Mouse (Mus musculus) hindlimb bud, embryonic 11.5 days (tissue): ENCODE measurements around the gene Krtcap2.
"Not testable (repeated sequence)": the region's sequence is repeated elsewhere in the genome, so short reads cannot be mapped to it uniquely, and the experiment has no call there.

ENCODE experiments used
- DNase-seq: peaks from one replicate; pipeline ENCODE4 v3.0.0-alpha.2; 2012; ENCODE audit warnings: low read depth, low spot score; ENCODE audit errors: extremely low spot score

Gene Krtcap2

GRCm38 (mm10) chr3:89245688-89246171 is at the start of gene Krtcap2:
Gene Krtcap2, plus strand, starts transcription at chr3:89245966.
- no peak for DNase-seq

DNA sequence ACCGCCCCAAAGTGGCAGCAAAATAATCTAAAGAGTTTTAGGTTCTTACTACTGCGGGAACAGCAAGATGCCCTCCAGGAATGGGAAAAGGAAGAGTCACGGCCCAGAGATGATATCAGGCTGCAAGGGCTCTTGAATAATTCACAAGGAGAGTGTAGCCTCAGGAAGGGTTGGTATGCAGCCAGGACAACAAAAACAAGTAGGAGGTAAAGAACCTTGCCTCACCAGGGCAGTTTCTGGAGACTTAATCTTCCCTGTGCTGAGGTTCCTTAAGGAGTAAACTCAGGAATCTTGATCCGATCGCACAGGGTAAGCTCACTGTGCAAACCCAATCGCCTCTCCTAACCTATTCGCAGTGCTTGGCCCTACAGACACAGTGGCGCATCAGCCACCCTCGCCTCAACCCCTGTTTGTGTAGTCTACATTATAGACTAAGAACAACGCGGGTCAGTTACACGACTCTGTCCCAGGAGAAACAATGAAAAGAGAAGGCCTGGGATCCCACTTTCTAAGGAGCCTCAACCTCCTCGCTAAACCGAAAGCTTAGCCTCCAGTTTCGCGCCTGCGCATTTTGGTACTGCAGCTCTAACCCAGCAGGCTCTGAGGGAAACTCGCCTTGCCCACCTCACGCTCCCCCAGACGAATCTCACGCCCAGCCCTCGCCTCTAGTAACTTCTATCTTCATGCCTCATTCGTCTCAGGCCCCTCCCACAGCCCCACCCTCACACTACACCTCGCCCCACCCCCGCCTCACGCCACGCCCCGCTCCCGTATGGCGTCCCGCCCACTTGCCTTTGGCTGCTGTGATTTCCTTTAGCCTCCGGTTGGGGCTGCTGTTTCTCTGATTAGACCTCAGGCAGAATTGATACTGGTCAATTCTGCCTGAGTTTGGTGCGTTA is 49.5 kb upstream of the Krtcap2 start:
- no peak for DNase-seq

GRCm38 (mm10) chr3:89199839-89200238 is 45.9 kb upstream of the Krtcap2 start:
- no peak for DNase-seq

- peak; percentile 89 for DNase-seq
Measured at GRCm38 (mm10) chr3:89202253-89203141, 43.3 kb upstream of the Krtcap2 start, which contains the start of gene Gba. Gene Gba, plus strand, starts transcription at chr3:89202928.

GRCm38 (mm10) chr3:89203142-89203514 is 42.6 kb upstream of the Krtcap2 start:
- DNase-seq: no peak

- DNase-seq: no peak
Measured at GRCm38 (mm10) chr3:89206079-89206478, 39.7 kb upstream of the Krtcap2 start.

DNA sequence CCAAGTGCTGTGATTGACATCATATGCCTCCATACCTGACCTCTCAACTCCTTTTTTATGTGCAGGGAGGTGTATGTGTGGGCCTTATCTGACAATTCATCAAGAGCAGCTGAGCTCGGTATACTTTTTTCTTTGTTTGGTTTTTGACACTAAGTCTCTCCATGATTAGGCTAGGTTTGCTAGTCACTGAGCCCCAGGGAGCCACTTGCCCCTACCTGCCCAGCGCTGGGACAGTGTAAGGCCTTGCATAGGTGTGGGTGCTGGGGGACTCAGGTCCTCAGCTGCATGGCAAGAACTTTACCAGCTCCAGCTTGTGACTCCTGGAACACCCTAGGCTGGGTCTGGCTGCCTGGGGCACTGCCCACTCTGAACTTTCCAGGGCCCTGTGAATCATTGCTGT is 39.1 kb upstream of the Krtcap2 start:
- DNase-seq: no peak

GRCm38 (mm10) chr3:89208075-89208657 is 37.6 kb upstream of the Krtcap2 start:
- no peak for DNase-seq

DNA sequence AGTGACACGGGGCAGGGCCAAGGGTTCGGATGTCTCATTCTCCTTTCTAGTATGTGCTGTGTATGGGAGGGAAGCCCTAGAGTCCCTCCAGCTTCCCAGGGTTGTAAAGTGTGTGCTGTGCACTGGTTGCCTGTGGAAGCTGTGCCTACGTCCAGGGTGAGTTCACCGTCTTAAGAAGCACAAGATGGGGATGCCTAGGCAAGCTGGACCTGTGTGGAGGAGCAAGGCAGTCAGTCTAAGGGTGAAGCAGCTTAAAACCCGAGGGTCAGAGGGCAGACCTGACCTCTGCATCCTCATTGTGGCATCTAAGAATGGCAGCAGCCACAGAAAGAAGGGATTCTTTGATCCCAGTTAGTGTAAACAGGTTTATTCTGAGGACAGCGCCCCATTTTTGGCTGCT is 37.0 kb upstream of the Krtcap2 start:
- DNase-seq: no peak

GRCm38 (mm10) chr3:89209731-89210130 is 36.0 kb upstream of the Krtcap2 start:
- no peak for DNase-seq

- DNase-seq: no peak
Measured at GRCm38 (mm10) chr3:89210162-89210561, 35.6 kb upstream of the Krtcap2 start.

DNA sequence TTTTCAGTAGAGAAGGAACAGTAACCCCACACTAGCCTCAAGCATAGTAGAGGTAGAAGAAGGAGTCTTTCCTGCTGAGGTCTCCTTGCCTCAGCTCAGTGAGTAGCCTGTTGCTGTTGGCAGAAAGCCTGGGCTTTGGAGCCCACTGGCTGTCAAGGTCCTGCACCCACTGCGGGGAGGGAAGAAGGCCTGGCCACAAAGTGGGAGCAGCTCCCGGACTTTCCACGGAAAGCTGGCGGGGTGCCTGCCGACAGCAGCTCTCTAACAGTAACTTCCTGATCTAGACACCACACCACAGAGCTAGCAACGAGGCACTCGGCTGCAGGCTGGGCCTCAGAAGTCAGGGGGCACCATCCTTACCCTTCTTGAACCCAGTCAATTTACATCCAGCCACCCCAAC is 35.0 kb upstream of the Krtcap2 start:
- DNase-seq: no peak

DNA sequence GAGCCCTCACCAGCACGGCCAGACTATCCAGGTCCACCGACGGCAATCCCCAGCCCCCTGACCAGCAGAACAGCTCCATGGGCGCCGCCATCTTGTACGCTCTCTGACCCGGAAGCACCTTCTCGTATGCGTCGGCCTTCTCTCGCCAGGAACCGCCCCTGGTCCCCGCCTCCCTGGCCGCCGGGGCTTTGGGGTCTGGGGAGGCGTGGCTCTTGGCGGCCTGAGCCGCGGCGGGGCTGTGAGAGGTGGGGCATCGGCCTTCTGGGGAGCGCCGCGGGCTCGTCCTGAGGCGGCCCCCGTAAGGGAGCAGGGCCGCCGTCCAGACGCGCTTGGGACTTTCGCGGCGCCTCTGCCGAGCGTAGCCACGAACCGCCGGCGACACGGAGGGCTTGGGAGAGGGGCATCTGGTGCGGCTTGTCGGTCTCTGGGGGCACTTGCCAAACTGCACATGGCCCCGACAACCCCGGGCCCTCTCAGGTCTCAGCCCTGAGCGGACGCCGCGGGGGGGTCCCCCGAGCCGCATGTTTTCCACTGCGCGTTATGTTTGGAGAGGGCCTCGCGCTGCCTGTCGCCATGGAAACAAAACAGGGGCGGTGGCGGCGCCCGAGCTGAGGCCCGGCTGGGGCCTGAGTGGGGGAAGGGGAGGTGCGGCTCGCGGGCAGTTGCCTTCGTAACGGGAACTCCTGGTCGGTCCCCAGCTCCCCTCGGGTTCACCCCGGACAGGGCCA is 31.8 kb upstream of the Krtcap2 start:
- no peak for DNase-seq

DNA sequence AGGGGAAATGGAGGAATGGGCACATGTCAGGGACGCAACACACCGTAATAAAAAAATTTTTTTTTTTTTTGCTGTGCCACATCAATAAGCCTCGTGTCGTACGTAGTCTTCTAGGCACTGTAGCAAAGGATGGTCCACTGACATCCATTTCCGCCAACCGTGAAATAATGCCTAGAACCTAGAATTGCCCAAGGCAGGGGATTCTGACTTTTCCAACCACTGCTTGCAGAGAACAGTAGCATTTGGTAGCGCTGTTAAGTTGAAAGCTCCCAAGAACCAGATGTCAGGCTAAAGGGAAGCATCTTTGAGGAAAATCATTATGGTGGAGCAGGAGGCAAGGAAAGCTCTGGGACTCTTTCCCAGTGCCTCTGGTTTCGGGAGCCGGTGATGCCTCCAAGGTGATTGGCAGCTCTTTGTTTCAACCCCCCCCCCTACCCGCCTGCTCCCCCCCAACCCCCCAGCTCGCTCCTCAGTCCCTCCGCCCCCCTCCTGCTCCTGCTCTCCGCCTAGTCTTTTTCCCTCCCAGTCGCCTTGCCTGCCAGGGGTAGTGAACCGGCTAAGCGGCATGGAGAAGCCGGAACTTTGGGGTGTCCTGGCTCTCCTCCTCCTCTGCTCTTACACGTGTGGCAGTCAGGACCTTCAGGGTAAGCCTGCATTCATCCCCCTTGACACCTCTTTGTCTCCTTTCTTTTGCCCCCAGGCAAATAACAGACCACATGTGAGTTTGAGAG is 30.9 kb upstream of the Krtcap2 start, which contains the start of gene Thbs3:
Thbs3 (plus strand) TSS at position 500 of the 731 bp plus-strand sequence.
- no peak for DNase-seq

GRCm38 (mm10) chr3:89215853-89216252 is 29.9 kb upstream of the Krtcap2 start:
- DNase-seq: no peak

DNA sequence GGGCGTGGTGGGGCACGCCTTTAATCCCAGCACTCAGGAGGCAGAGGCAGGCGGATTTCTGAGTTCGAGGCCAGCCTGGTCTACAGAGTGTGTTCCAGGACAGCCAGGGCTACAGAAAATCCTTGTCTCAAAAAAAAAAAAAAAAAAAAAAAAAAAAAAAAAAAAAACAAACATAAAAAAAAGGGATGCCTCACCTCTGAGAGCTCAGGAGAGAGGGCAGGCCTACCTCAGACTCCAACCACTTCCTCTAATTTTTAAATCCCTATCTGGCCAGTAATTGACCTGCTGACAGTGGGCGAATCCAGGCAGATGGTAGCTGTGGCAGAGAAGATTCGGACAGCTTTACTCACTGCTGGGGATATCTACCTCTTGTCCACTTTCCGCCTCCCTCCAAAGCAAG is 29.4 kb upstream of the Krtcap2 start:
- not testable (repeated sequence) for DNase-seq

DNA sequence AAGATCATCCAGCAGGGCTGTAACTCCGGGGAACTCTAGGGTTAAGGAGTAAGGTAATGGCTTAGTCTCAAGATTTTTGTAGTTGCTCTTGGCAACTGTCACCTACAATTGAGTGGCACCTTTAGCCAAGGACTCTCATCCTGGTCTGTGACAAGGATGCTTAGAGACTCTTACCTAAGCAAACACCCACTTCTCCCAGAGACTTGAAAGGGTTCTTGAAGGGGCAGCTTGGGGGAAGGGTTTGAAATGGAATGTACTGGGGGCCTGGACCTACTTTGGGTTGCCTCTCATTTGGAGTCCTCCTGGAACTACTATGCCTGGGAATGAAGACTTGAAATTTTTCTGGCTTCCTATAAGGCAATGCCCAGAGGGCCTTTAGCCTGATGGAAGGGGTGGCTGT is 27.5 kb upstream of the Krtcap2 start:
- DNase-seq: no peak

DNA sequence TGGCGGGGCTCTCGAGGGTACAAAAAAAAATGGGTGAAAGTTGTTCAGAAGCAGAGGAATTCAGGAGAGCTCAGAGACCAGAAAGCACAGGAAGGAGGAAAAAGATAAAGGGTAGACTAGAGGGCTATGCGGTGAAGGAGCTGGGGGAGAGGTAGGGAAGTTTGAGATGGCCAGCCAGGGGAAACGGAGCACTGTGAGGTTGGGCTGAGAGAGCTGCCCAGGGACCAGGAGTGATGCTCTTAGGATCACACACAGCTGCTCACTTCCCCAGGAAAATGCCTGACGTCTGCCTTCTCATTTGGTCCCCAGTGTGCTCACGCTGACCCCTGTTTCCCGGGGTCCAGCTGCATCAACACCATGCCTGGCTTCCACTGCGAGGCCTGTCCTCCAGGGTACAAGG is 26.2 kb upstream of the Krtcap2 start:
- no peak for DNase-seq

GRCm38 (mm10) chr3:89221167-89221566 is 24.6 kb upstream of the Krtcap2 start:
- DNase-seq: no peak

DNA sequence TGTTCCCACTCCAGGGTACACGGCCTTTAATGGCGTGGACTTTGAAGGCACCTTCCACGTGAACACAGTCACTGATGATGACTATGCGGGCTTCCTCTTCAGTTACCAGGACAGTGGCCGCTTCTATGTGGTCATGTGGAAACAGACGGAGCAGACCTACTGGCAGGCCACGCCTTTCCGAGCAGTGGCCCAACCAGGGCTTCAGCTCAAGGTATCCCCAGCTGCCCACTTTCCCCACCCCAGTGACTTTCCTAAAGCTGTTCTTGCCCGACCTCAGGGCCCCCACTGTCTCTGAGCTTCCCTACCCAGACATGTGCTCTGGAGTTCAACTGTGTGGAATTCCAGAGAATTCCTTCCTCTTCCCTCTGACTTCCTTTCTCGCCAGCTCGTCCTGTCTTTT is 21.0 kb upstream of the Krtcap2 start:
- no peak for DNase-seq
